Mouse (Mus musculus) layer of hippocampus, adult 2 months (tissue): ENCODE data around the gene Gcc2. TPM values are rescaled to one million over a fixed set of nuclear protein-coding genes. Genes with fewer than 3 reads are reported as not detected.
"Not testable (repeated sequence)": the region's sequence is repeated elsewhere in the genome, so short reads cannot be mapped to it uniquely, and the experiment has no call there.

Experiments
- DNase-seq, 2 experiments: peaks; one replicate each; pipeline ENCODE4 v3.0.0; 2022; ENCODE audit warnings: low spot score in 2 of 2
- H3K27ac ChIP-seq: fragments of 200-600 bp; 2 replicates; pipeline ENCODE4 v1.8.1; 2022
- H3K4me3 ChIP-seq: fragments of 200-600 bp; 2 replicates; pipeline ENCODE4 v1.8.1; 2022; ENCODE audit warnings: mild to moderate bottlenecking
- CTCF ChIP-seq: fragments of 200-600 bp; conservative IDR thresholded peaks from 2 replicates; pipeline ENCODE4 v1.8.1; 2022; ENCODE audit warnings: antibody characterized with exemption, mild to moderate bottlenecking, moderate library complexity
- total RNA-seq, 2 experiments: library from RNA; stranded (reverse); gene quantifications; 2 replicates each; pipeline ENCODE4 v1.2.3; 2021

The Gcc2 gene
- total RNA-seq, 2 experiments from 2014 or later = 75.9 to 81.9 TPM

DNA sequence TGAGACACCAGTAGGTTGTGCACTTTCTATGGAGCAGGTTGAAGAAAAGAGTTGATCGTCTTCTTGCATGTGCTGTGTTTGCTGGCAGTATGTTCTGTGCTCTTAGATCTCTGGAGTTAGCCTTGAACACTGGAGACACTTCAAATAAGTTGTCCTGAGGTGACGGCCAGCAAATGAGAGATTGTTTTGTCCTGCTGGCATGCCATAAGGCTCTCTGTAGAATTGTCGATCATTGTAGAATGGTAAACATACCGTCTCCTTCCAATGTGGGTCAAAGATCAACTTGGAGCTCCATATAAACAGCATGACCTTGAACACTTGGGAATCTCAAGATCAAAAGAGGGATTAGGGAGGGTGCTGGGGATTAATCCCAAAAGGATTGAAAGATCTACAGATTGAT, 28.9 kb upstream of the Gcc2 start:
- DNase-seq, H3K27ac ChIP-seq, H3K4me3 ChIP-seq: not testable (repeated sequence)

GRCm38 (mm10) chr10:58227798-58228197, 27.5 kb upstream of the Gcc2 start:
- not testable (repeated sequence) for DNase-seq, H3K27ac ChIP-seq, H3K4me3 ChIP-seq

GRCm38 (mm10) chr10:58230021-58230420, 25.3 kb upstream of the Gcc2 start:
- not testable (repeated sequence) for H3K27ac ChIP-seq, H3K4me3 ChIP-seq, DNase-seq

DNA sequence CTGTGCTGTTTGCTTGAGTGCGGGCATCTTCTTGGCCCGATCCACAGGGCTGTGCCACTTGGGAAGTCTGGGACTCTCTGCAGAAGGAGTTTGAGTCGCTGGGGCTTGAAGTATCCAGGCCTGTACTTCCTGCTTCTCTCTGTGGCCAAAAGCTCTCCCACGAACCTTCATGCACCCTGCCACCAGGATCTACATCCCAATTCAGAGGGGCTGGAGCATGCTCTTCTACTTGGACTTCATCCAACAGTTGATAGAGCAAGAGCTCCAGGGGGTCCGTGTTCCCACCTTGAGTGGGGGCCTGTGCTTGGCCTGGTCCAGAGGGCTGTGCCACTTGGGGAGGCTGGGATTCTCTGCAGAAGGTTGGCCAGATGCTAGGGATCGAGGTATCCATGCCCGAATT, 24.2 kb upstream of the Gcc2 start:
- not testable (repeated sequence) for DNase-seq, H3K4me3 ChIP-seq, H3K27ac ChIP-seq

DNA sequence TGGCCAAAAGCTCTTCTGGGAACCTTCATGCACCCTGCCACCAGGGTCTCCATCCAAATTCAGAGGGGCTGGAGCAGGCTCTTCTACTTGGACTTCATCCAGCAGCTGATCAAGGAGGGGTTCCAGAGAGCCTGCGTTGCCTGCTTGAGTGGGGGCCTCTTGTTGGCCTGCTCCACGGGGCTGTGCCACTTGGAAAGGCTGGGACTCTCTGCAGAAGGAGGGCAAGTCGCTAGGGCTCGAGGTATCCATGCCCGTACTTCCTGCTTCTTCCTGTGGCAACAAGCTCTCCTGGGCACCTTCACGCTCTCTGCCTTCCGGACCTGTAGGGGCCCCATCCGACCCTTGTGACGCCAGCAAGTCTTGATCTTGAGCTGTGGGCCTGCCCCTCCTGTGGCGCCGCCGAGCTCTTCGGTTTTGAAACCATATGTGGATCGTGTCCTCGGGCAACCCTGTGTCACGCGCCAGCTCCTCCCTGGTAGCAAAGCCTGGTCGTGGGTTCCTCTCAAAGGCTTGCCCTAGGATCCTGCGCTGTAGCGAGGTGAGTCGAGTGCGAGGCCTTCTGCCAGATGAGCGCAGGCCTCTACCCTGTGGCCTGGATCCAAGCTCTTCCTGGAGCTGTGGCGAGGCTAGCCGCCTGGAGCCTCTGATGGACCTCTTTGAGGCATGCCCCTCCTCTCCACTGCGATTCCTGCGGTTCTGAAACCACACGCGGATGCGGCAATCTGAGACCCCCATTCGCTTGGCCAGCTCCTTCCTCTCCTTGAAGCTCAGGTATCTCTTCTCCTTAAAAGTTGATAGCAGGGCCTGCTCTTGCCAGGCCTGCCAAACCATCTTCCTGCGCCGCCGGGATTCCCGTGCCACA, 23.3 kb upstream of the Gcc2 start:
- H3K4me3 ChIP-seq = not testable (repeated sequence)
- peak; percentile 68 to 72 for DNase-seq

GRCm38 (mm10) chr10:58232641-58232969, 22.7 kb upstream of the Gcc2 start, which contains the start of gene Duxf3:
Gene Duxf3 (minus strand): TSS chr10:58232675.
- H3K4me3 ChIP-seq, H3K27ac ChIP-seq, DNase-seq: not testable (repeated sequence)

More for the DNA sequence above, 23.3 kb upstream of the Gcc2 start:
- not testable (repeated sequence) for H3K27ac ChIP-seq

GRCm38 (mm10) chr10:58233054-58233739, 22.1 kb upstream of the Gcc2 start:
- not testable (repeated sequence) for DNase-seq, H3K27ac ChIP-seq, H3K4me3 ChIP-seq

DNA sequence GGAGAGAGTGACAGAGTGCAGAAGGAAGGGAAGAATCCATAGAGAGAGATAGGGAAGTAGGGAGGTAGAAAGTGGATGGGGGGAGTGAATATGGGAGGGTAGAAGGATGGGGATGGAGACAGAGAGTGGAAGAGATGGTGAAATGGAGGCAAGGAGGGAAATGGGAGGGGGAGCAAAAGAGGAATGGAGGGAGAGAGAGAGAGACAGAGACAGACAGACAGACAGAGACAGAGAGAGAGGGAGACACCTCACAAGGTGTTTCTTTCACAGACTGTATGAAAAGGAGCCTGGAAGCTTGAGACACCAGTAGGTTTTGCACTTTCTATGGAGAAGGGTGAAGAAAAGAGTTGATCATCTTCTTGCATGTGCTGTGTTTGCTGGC, 21.6 kb upstream of the Gcc2 start:
- not testable (repeated sequence) for DNase-seq, H3K4me3 ChIP-seq, H3K27ac ChIP-seq

DNA sequence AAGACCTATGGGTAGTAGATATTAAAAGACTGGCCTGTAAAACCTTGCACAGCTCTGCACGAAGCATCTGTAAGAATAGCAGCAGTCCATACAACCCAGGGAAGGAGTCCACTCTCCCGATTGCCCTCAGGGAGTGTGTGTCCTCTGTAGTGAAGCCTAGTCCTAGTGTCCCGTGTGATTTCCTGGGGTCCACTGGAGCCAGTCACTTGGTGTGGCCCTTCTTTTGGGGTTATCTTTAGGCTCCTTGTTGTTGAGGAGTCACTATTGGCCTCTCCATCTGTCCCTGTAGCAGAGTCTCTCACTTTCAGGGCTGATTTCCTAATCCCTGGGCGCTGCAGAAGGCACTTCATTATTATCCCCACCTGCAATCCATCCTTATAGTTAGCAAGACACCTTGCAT, 20.3 kb upstream of the Gcc2 start:
- not testable (repeated sequence) for H3K27ac ChIP-seq, H3K4me3 ChIP-seq, DNase-seq

- no peak for DNase-seq
- TF ChIP-seq CTCF = no peak
- H3K27ac ChIP-seq = no peak within 1 kb of the TSS
- no peak within 1 kb of the TSS for H3K4me3 ChIP-seq
These were observed 18.7 kb upstream of the Gcc2 start, which contains the start of gene Gm4981 for GRCm38 (mm10) chr10:58236613-58237012. Gene Gm4981 (minus strand): TSS chr10:58236701.

GRCm38 (mm10) chr10:58238984-58239740, 16.1 kb upstream of the Gcc2 start:
- H3K27ac ChIP-seq, H3K4me3 ChIP-seq: not testable (repeated sequence)
- peak; percentile 49 to 67 for DNase-seq

- no peak for DNase-seq
- TF ChIP-seq CTCF = peak; percentile 11; the same call in 1 of the 2 replicates
- no peak overlapping the region for H3K4me3 ChIP-seq
- no peak overlapping the region for H3K27ac ChIP-seq
These were observed 5.8 kb upstream of the Gcc2 start for GRCm38 (mm10) chr10:58249535-58249934.

DNA sequence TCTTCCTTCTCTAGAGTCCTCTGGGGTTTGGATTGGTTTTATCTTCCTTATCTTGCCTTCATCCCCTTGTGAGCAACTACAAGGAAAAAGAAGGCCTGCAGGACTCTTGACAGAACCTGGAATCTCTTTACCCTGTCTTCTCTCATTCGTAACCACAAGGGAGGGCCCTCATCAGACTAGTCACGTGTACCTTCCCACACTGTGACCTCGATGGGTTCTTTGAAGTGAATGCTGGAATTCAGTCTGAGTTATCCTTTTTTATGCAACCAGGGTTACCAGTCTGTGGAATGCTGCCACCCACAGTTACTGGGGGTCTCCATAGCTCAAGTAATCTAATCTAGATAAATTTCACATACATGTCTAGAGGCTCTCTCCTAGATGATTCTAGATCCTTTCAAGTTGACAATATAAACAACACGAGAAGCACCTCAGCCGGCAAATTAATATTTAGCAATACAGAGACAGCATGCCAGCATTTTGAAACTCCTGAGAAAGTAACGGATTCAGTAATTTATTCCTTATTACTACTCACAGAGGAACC, 592 bp upstream of the Gcc2 start:
- TF ChIP-seq CTCF = no peak
- Histone ChIP-seq H3K4me3 (peak overlapping the region; percentile 84), H3K27ac (peak overlapping the region; percentile 93)
- DNase-seq = no peak
